Mouse (Mus musculus) ES-Bruce4 (cell line): ENCODE measurements around the gene Leo1.

Experiments used
- CTCF ChIP-seq: IDR thresholded peaks from one replicate; pipeline ENCODE4 v1.8.1; 2011; ENCODE audit warnings: low read depth, low read length
- POLR2A ChIP-seq: IDR thresholded peaks from one replicate; pipeline ENCODE4 v1.8.1; 2011; ENCODE audit warnings: low read length; ENCODE audit not compliant: insufficient read depth

DNA sequence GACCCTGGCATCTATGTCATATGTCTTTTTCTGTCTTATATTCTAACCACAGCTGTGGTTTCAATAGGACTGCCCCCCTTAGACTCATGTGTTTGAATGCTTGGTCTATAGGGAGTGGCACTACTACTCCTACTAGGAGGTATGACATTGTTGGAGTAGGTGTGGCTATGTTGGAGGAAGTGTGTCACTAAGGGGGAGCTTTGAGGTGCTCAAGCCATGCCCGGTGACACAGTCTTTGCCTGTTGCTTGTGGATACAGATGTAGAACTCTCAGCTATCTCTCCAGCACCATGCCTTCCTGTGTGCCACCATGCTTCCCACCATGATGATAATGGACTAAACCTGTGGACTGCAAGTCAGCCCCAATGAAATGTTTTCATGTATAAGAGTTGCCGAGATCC, 12.3 kb upstream of the Leo1 start:
- TF ChIP-seq POLR2A: no peak
- TF ChIP-seq CTCF: no peak
